Mouse (Mus musculus) skeletal muscle tissue, adult 2 months (tissue): ENCODE measurements at regions not wholly inside any gene's neighbourhood (a gene's known extent, or its start where the extent isn't known, plus 50 kb on each side); places are given as distances from the start of the nearest gene placed in this dataset.

Experiments used
- DNase-seq: peaks from one replicate; pipeline ENCODE4 v3.0.0-alpha.2; 2012; ENCODE audit warnings: low read depth, low spot score

DNA sequence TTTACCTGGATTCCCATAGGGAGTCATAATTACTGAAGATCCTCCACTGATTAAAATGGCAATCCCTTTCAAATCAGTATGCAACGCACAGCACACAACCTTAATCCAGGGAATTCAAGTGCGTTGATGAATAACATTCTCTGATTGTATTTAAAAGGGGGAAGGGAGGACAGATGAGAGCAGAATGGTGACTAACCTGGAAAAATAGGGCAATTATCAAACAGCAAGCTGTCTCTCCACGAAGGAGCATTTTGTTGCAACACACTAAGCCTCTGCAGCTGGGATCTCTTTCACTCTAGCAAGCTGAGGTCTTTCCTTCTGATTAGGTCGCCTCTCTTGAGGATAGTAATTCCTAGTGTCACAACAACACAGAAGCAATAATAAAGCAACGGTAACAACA is 501.5 kb downstream of the Tusc1 start:
- no peak for DNase-seq

DNA sequence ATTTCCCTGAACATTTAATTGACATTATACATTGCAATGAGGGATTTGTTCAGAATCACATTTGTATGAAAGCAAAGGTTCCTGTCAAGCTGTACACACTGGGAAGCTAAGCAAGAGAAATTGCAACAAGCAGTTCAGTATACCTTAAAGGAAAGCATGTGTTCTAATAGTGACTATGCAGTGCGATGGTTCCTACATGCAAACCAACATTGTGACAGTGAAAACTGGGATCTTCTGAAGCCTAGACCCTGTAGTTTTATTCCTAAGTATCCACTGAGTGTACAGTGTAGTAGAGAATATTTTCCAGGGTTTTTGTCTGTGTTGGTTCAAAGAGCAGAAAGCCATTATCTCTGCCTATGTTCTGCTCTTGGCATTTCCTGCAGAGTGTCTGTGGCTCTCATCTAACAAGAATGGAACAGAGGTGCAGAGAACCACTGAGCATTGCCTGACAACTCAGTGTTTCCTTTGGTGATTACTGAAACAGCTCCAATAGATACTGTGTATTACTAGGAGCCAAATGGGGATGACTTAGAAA is 504.1 kb downstream of the Tusc1 start:
- no peak for DNase-seq

DNA sequence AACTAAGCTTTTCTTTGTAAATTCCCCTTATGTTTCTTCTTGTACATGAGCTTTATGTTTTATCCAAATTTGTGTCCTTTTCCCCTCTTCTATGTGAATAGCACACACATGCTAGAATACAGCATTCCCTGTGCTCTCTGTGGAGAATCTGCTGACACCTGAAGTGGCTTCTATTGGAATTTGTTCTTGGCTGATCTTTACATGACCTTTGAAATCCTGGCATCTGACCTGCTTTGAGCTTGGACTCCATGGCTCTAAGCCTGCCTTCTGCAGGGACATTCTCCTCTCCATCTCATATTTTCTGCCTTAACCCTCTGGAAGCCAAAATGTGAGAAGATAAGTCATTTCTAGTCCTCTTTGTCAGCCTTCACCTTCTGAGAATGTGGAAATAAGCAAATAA is 507.5 kb downstream of the Tusc1 start:
- DNase-seq, result peak; percentile 25

DNA sequence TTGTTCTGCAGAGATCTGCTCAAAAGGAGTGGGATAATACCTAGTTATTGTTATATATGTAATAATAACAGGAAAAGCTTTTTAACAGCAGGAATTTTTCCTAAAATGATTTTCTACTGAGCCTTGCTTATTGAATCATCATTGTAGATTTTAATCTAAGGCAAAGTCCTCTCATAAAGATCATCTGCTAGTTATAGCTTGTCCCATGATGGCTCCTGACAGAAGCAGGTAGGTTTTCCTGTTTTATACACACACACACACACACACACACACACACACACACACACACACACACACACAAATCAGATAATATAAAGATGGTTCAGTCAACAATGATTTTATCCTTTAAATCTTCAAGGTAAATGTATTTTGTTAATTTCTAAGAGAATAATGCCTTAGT is 507.9 kb downstream of the Tusc1 start:
- no peak for DNase-seq

DNA sequence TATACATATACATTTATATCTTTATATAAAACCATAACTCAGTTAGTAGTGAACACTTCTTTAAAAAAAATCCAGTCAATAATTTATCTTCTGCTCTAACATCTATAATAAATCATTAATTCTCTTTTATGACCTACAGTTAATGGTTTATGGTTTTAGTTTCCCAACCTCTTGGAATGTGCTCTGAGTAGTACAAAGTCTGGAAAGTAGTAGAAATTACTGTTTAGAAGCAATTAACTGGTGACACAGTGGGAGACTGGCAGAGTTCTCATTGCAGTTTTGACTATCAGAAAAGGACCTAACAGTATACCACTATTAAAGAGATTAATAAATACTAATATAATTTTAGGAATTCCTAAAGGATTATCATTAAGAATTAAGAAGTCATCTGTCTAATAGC is 508.3 kb downstream of the Tusc1 start:
- no peak for DNase-seq

DNA sequence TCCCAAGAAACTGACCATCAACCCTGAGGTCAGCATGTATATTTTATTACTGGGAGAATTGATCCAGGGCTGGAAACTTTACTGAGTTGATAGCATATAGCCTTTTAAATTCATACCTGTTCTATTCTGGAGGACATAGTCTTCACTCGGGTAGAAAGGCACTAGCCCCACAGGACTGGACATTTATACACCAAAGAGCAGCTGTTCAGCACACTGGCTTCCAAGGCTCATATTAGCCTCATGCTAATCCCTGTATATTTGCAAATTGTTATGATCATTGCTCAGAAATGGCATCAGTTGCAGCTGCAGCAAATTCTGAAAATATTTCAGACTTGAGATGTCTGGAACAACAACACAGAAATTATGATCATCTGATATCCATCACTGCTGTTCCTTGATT is 547.2 kb downstream of the Tusc1 start:
- DNase-seq, result peak; percentile 49

DNA sequence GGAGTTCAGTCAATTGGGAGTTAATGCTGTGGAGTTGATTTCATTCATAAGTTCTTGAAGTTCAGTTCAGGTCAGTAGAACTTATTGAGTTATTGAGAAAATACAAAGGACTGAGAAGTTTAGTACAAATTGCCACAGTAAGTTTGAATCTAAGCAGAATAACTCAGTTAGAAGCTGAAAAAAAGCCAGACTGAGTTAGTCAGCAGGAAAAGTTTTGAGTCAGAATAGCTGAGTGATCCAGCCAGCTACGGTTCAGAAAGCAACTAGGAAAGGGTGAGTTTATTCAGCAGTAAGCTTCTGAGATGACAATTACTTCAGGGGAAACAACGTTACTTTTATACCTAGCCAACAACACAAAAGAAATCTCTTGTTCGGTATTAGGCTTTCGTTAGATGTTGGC is 557.2 kb downstream of the Tusc1 start:
- peak; percentile 2 for DNase-seq

DNA sequence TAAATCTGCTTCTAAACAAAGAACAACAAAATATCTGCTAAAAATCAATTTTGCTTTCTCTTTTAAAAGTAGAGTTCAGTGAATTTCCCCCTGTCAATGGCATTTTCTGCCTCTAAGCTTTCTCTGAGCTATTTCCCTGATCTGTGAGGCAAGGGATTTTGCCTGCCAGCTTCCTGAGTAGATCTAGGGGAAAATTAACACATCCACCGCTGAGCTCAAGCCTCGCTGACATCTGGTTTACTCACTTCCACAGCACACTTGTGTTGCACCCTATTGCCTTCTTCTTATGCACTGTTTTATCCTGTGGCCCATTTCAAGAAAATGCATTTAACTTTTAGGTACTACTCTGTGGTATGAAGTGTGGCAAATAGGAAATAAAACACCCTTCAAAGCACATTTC is 556.5 kb upstream of the Gm12666 start:
- DNase-seq, result no peak

DNA sequence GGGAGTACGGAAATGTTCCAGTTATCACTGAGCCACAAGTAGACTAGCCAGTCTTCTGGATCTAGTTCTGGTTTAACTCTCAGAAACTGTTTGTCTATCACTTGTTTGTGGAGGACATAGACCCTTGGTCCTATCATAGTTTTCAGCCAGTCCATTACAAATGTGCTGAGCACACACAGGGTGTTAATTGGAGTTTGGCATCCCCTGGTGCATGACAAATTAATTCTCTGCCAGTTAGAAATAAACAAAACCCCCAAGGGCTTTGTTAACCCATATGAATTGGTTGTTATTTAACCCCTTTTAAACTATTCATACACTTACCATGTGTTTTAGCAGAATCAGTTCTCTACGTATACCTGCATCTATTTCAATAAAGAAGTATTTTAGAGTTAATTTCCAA is 554.7 kb upstream of the Gm12666 start:
- DNase-seq, result no peak

DNA sequence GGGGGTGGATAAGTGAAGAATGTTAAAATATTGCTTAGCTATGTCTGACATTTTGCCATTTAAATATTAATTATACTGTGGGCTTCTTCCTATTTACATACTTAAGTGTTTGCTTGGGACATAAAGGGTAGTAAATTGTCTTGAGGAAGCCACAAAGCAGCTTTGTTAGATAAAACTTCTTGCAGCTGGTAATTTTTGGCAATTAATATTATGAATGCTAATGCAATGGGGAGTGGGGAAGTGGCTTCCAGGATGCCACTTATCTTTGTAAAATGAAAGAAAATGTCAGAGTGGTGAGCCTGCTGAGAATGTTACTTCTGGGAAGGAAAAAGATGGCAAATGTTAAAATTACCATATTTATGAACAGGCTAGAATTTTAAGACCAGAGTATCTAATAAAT is 511.2 kb upstream of the Gm12666 start:
- DNase-seq, result no peak
